Comparison of ENCODE assay signal across 8 mouse cellular contexts in the genomic region with DNA sequence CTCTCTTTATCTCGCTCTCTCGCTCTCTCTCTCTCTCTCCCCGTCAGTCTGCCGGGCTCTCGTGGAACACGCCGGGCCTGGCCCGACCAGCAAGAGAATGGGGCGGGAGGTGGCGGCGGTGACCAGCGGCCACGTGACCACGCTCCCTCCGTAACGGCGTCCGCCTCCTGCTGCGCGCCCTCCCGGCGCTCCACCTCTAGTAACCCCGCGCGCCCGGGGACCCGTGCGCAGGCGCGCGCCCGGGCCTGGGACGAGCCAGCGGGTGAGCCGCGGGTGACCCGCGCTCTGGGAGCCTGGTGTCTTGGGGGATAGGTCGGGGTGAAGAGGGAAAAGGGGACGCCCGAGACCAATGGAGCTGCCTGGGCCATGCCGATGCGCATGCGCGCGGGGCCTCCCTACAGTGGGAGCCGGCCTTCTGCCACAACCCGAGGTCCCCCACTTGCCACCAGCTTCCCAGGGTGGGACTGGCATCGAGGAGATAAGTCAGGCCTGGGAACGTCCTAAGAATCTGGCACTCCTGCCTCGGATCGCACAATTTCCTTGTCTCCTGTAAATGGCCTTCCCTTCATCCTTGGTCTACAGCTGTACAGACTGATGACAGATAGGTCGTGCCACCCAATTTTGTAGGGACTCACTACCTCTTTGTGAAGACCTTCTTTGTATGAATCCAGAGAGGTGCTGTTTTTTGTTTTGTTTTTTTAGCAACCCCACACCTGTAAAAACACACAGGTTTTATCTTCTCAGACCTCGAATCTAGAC. TPM values are rescaled to one million over a fixed set of nuclear protein-coding genes. Genes with fewer than 3 reads are reported as not detected.
A peak's percentile ranks its signal among the peaks of the same experiment; 100 is the strongest.
DNase-seq lines count a peak whose midpoint lies in the region; ATAC-seq lines count a peak whose summit lies in the region.

A gene (minus strand): TSS at position 158 of the 759 bp plus-strand sequence.

- H3K9ac ChIP-seq in hindbrain, embryonic 16.5 days (ENCODE audit: low read depth, low read length), result peak within 1 kb of the TSS; percentile 99

- no peaks in the 10 kb centered on the region for H3K36me3 ChIP-seq in hindbrain, embryonic 16.5 days (ENCODE audit: control insufficient read depth, insufficient read depth, low read length)
- no peaks in the 10 kb centered on the region for H3K36me3 ChIP-seq in macrophage (ENCODE audit: inconsistent target)

- H3K4me3 ChIP-seq in hindbrain, embryonic 16.5 days (ENCODE audit: low read length), result peak within 1 kb of the TSS; percentile 89
- H3K4me3 ChIP-seq in macrophage (ENCODE audit: inconsistent target), result peak within 1 kb of the TSS; percentile 50

- peak; percentile 97 for ATAC-seq in hindbrain, embryonic 16.5 days

- no peaks in the 10 kb centered on the region for H3K27me3 ChIP-seq in hindbrain, embryonic 16.5 days (replicated peaks; ENCODE audit: control insufficient read depth, insufficient read depth, low read length)

- peak within 1 kb of the TSS; percentile 85 for H3K4me2 ChIP-seq in hindbrain, embryonic 16.5 days (ENCODE audit: low read length)

- peak within 1 kb of the TSS; percentile 99 for H3K27ac ChIP-seq in hindbrain, embryonic 16.5 days (ENCODE audit: low read depth, low read length)
- H3K27ac ChIP-seq in macrophage, result peak within 1 kb of the TSS; percentile 91

- WGBS in hindbrain, embryonic 16.5 days, result 2% methylated on average over 54 of the region's 54 CpGs
- WGBS in macrophage (ENCODE audit: missing documents), result 4% methylated on average over 35 of the region's 54 CpGs

- peaks cover 37% of the 10 kb centered on the region for H3K79me2 ChIP-seq in macrophage (ENCODE audit: inconsistent target)

- peak; percentile 40 for DNase-seq in WW6 (ENCODE audit: low read depth, low spot score)
- DNase-seq in cerebellum, postnatal 4 days (ENCODE audit: low spot score in 2 of 2), result peak; percentile 77 to 90
- peak; percentile 92 for DNase-seq in gastrocnemius, adult 18-20 months (ENCODE audit: low spot score)
- DNase-seq in left cerebral cortex, adult 18-20 months (ENCODE audit: low spot score in 2 of 2), result peak; percentile 93 to 94
- peak; percentile 96 for DNase-seq in right cerebral cortex, adult 18-20 months
- DNase-seq in urinary bladder, postnatal 10 days (ENCODE audit: low spot score), result peak; percentile 78

- no peaks in the 10 kb centered on the region for H3K4me1 ChIP-seq in hindbrain, embryonic 16.5 days (ENCODE audit: control insufficient read depth, insufficient read depth, low read depth, low read length)

- no peaks in the 10 kb centered on the region for H3K9me3 ChIP-seq in hindbrain, embryonic 16.5 days (ENCODE audit: control insufficient read depth, low read length)

RNA-seq across cellular contexts. Expression of the gene that starts here (rescaled TPM):
- total RNA-seq in gastrocnemius, adult 18-20 months (2021), result 1 to 10 TPM; 7.7 to 8.3 TPM
- 7.5 and 9.0 TPM in 2 replicates for polyA plus RNA-seq in hindbrain, embryonic 16.5 days (2015; fragmentation: Nextera tagmentation; extraction: Ambion mirVana)
- 10 to 100 TPM; 24.8 to 28.1 TPM for total RNA-seq in left cerebral cortex, adult 18-20 months (2021)
- 100 to 1,000 TPM in 24 of 26 experiments, 10 to 100 TPM in 2; 61.8 to 223 (median 155) TPM for total RNA-seq in macrophage (2018; cell fraction: chromatin; rRNA removed)
- 10 to 100 TPM; 27.4 to 46.7 (median 35.2) TPM for total RNA-seq in macrophage (2018; cell fraction: cytosol; rRNA removed)
- total RNA-seq in macrophage (2018; cell fraction: nucleus; rRNA removed), result 100 to 1,000 TPM in 12 of 26 experiments, 10 to 100 TPM in 14; 35.4 to 160 (median 90.7) TPM
- polyA plus RNA-seq in macrophage (2018), result 29.9 to 49.6 TPM (median 30.8 TPM) in 3 replicates

Comparison
In these comparisons a context has a peak if more than half of its experiments do, and no peak if none do; other contexts are left out.
1. Peak in every context shown above with its lines: DNase-seq, ATAC-seq, H3K4me3 ChIP-seq and H3K27ac ChIP-seq.
2. DNase-seq: peak in every context shown above with its lines; median percentile 96 in right cerebral cortex, adult 18-20 months; 94 in left cerebral cortex, adult 18-20 months; 92 in gastrocnemius, adult 18-20 months; 84 in cerebellum, postnatal 4 days; 78 in urinary bladder, postnatal 10 days; 40 in WW6.